Mouse (Mus musculus): ENCODE data around the gene Cacul1.
A peak's percentile ranks its signal among the peaks of the same experiment; 100 is the strongest.

DNA sequence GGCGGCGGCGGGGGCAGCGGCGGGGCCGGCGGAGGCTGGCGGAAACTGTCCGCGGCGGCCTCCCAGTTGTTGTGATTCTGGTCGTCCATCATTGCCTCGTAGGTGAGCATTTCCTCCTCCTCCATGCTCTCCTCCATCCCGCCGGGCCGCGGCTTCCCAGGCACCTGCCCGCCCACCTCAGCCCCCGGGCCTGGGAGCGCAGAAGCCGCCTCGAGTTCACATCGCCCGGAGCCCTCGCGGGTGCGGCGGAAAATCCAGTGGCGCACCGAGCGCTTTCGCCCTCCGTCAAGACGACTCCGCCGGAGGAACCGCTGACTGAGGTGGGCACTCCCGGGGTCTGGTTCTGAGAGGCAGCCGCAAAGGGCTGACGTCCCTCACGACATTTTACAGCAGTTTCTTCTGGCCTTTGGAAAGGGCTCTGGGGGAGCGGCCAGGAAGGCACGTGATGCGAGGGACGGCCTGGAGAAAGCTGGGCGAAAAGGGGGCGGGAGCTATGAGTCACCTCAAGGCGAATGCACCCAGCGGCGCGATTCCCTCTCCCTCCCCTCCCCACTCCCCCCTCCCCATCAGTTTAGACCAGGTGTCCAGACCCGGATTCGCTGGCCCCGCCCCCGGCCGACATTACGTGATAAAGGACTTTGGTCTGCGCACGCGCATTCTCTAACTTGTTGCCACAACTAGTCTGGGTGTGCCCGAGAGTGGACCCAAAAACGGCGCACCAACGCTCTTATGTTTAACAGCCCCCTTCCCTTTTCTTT, at the start of gene Cacul1:
- TF ChIP-seq POLR2A (IDR thresholded peaks at IDR 0.05; ENCODE audit: insufficient read length, low read depth) = peak; percentile 65
- TF ChIP-seq USF1 (IDR thresholded peaks at IDR 0.05; ENCODE audit: low read depth) = peak; percentile 97
- peak; percentile 31 for TF ChIP-seq POLR2AphosphoS2 (IDR thresholded peaks at IDR 0.05; ENCODE audit: insufficient read length, low read depth)
- TF ChIP-seq MYOD1 (IDR thresholded peaks at IDR 0.05; ENCODE audit: control insufficient read depth in 1 of 3, insufficient read length in 2 of 3, low read depth in 2 of 3) = peak in 1 of 3 experiments; percentile 39
- no peak for TF ChIP-seq E2F4 (IDR thresholded peaks at IDR 0.05; ENCODE audit: insufficient read depth)
- no peak for TF ChIP-seq MYOG (IDR thresholded peaks at IDR 0.05; ENCODE audit: control insufficient read depth in 1 of 3, insufficient read depth in 1 of 3, insufficient read length in 2 of 3, low read depth in 2 of 3)
- no peak for TF ChIP-seq MAX (IDR thresholded peaks at IDR 0.05; ENCODE audit: low read depth)
